Mouse (Mus musculus) forebrain, postnatal 0 days (tissue): ENCODE results near the gene Mrps23. TPM values are rescaled to one million over a fixed set of nuclear protein-coding genes. Genes with fewer than 3 reads are reported as not detected.

Experiments
- ATAC-seq: fragments of 200-750 bp; cut with Nextera tagmentation; 2 replicates; pipeline ENCODE4 v1.8.0; 2017; ENCODE audit warnings: mild to moderate bottlenecking, moderate library complexity
- DNase-seq: peaks from one replicate; pipeline ENCODE4 v3.0.0-alpha.2; 2015
- H3K27ac ChIP-seq: fragments of 300-500 bp; sonication (generic); 2 replicates; pipeline ENCODE4 v1.5.1; 2014; ENCODE audit warnings: low read depth, mild to moderate bottlenecking, antibody characterized with exemption, low read length, moderate library complexity, mixed read lengths
- H3K27me3 ChIP-seq: fragments of 300-500 bp; sonication (generic); 2 replicates; pipeline ENCODE4 v1.6.1; 2014; ENCODE audit warnings: mild to moderate bottlenecking, low read length, mixed read lengths; ENCODE audit not compliant: insufficient read depth
- H3K36me3 ChIP-seq: fragments of 300-500 bp; sonication (generic); 2 replicates; pipeline ENCODE4 v1.6.1; 2014; ENCODE audit warnings: mild to moderate bottlenecking, moderate library complexity; ENCODE audit not compliant: insufficient read depth
- H3K4me1 ChIP-seq: fragments of 300-500 bp; sonication (generic); 2 replicates; pipeline ENCODE4 v1.6.1; 2014; ENCODE audit warnings: antibody characterized with exemption; ENCODE audit not compliant: insufficient read depth
- H3K4me2 ChIP-seq: fragments of 300-500 bp; sonication (generic); 2 replicates; pipeline ENCODE4 v1.6.1; 2014; ENCODE audit warnings: low read depth, mild to moderate bottlenecking, moderate library complexity
- H3K4me3 ChIP-seq: fragments of 300-500 bp; sonication (generic); 2 replicates; pipeline ENCODE4 v1.5.1; 2014; ENCODE audit warnings: low read depth, low read length, mixed read lengths
- H3K9ac ChIP-seq: fragments of 300-500 bp; sonication (generic); 2 replicates; pipeline ENCODE4 v1.6.1; 2014; ENCODE audit warnings: mild to moderate bottlenecking
- H3K9me3 ChIP-seq: fragments of 300-500 bp; sonication (generic); 2 replicates; pipeline ENCODE4 v1.6.1; 2016; ENCODE audit warnings: low read length
- CTCF ChIP-seq: sonication (generic); IDR thresholded peaks from 2 replicates; pipeline ENCODE4 v1.5.1; 2016; ENCODE audit warnings: antibody characterized with exemption, control low read depth, low read depth
- WGBS: fragments of 180-500 bp; shearing (Covaris S2); extraction: QIAGEN DNeasy Blood & Tissue Kit; methylation state at CpG from one replicate; pipeline ENCODE4 v1.1.7; 2014; 5-methylcytosine and 5-hydroxymethylcytosine counted together
- polyA plus RNA-seq: library from polyadenylated mRNA; unstranded; fragments of >200 nt; fragmentation: Nextera tagmentation; extraction: Ambion mirVana; gene quantifications from 2 replicates; pipeline ENCODE4 v1.2.1, GENCODE M21; 2015
- total RNA-seq: library from RNA; depleted of rRNA; stranded (reverse); fragments of >200 nt; gene quantifications from 2 replicates; pipeline ENCODE4 v1.2.3, GENCODE M21; 2014

The Mrps23 gene
- total and polyA plus RNA-seq, 2 experiments from 2014 or later: 57.5 to 71.5 TPM

DNA sequence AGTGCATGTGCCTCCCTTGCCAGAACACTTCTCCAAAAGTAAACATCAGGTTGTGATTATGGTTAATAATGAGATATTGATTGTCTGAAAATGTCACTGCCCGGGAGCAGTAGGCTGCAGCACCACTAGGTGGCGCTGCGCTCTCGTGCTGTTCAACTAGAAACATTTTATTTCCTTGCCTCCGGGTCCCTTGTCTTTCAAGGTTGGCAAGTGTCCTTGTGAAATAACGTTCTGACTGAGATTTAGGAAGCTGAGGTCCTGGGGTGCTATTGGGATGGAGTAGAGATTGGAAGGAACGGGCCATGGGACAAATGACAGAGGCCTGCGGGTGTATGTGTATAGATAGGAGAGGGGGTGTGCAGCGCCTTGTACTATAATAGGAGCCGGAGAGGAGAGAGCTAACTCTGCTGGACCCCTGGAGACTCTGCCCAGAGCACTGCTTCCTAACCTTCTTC lies 12.1 kb downstream of the Mrps23 start:
- no peak overlapping the region for H3K9ac ChIP-seq
- no peak overlapping the region for H3K27ac ChIP-seq
- H3K9me3 ChIP-seq: no peaks in the 10 kb centered on the region
- H3K4me3 ChIP-seq: no peak overlapping the region
- DNase-seq (peak; percentile 88), ATAC-seq (peak; percentile 47; the same call in 1 of the 2 replicates)
- 12% methylated on average over 10 of the region's 10 CpGs for WGBS
- H3K36me3 ChIP-seq: peaks cover 13% of the 10 kb centered on the region
- H3K4me2 ChIP-seq: peak overlapping the region; percentile 25
- H3K4me1 ChIP-seq: no peaks in the 10 kb centered on the region
- TF ChIP-seq CTCF: peak; percentile 99
- H3K27me3 ChIP-seq: no peaks in the 10 kb centered on the region

- no peak for TF ChIP-seq CTCF
- Histone ChIP-seq H3K4me3 (no peak overlapping the region), H3K27ac (no peak overlapping the region), H3K4me1 (no peaks in the 10 kb centered on the region), H3K9ac (no peak overlapping the region), H3K9me3 (no peaks in the 10 kb centered on the region), H3K4me2 (no peak overlapping the region), H3K36me3 (no peaks in the 10 kb centered on the region), H3K27me3 (no peaks in the 10 kb centered on the region)
- ATAC-seq (no peak), DNase-seq (no peak)
- WGBS: 83% methylated on average over 6 of the region's 6 CpGs
Observed at GRCm38 (mm10) chr11:88218155-88218554, 14.0 kb downstream of the Mrps23 start.

- H3K4me1 ChIP-seq: no peaks in the 10 kb centered on the region
- no peak overlapping the region for H3K27ac ChIP-seq
- ATAC-seq (no peak), DNase-seq (no peak)
- H3K9me3 ChIP-seq: no peaks in the 10 kb centered on the region
- 79% methylated on average over 7 of the region's 7 CpGs for WGBS
- H3K4me2 ChIP-seq: no peak overlapping the region
- no peak overlapping the region for H3K9ac ChIP-seq
- no peaks in the 10 kb centered on the region for H3K27me3 ChIP-seq
- no peak overlapping the region for H3K4me3 ChIP-seq
- no peaks in the 10 kb centered on the region for H3K36me3 ChIP-seq
- no peak for TF ChIP-seq CTCF
Observed at GRCm38 (mm10) chr11:88218586-88218985, 14.4 kb downstream of the Mrps23 start.

DNA sequence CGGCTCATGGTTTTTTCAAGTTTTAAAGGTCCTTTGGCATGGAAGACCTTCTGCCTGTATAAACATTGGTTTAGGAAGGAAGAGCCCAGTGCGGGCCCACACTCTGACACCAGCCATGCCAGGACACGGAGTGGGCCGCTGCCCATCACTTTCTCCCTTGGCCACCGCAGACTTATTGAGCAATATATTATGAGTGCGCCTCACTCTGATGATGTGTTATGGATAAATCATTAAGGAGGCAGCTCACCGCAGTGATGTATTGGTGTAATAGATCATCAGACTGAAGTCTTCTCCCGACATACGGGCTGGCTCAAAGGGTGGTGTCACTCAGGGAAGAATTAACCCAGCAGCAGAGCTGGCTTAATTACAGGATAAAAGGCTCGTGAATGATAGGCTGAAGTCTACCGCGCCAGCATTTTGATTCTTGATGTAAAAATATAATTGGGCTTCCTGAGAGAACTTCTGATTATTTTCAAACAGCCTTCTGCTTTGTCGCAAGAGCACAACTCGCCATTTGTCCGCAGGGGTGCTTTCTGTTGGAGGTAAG lies 17.8 kb downstream of the Mrps23 start:
- ATAC-seq: no peak
- Histone ChIP-seq H3K9ac (no peak overlapping the region), H3K4me1 (no peaks in the 10 kb centered on the region), H3K4me2 (no peak overlapping the region), H3K9me3 (no peaks in the 10 kb centered on the region), H3K27me3 (no peaks in the 10 kb centered on the region), H3K4me3 (no peak overlapping the region), H3K27ac (no peak overlapping the region), H3K36me3 (no peaks in the 10 kb centered on the region)
- no peak for DNase-seq
- 59% methylated on average over 15 of the region's 15 CpGs for WGBS
- no peak for TF ChIP-seq CTCF

DNA sequence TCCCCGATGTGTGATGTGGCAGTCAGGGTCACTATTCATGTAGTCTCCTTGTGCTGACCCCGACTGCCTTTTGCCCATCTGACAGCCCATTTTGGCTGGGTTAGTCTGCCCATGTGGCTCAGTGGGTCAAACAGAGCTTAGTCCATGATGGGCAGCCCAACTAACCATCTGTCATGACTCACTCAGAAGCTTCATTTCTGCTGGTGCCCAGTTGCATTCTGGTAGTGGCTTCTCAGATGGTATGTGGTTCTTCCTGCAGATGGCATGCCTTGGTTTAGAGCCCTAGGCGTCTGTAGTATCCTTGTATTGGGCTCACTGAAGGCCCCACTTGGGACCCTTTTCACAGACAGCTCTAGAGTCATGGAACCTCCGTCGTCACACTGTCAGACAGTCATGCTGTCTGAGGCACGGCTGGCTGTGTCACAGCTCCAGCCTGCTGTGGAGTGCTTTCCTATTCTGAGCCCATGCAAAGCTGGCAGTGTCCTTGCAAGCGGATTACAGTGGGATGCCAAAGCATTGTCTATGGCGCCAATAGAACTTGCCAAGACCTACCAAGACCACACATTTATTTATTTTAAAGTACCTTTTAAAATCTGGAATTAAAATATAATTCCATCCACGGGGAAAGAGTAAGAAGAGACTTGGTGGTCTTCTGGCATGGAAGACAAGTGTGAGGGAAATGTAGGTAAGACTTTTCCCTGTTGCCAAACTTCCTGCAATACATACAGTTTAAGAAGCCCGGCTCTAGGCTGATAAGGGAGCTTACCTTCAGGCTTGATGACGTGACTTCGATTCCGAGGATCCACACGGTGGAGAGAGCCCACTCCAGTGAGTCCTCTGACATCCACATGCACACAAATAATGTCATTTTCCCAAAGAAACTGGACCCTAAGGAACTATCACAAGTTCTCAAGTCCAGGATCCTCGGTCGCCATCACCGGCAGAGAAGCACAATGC lies 23.1 kb downstream of the Mrps23 start:
- no peak for ATAC-seq
- H3K4me1 ChIP-seq: no peaks in the 10 kb centered on the region
- H3K9me3 ChIP-seq: no peaks in the 10 kb centered on the region
- no peak overlapping the region for H3K4me3 ChIP-seq
- H3K27ac ChIP-seq: no peak overlapping the region
- no peak for DNase-seq
- WGBS: 85% methylated on average over 17 of the region's 17 CpGs
- no peak overlapping the region for H3K4me2 ChIP-seq
- no peaks in the 10 kb centered on the region for H3K36me3 ChIP-seq
- no peak overlapping the region for H3K9ac ChIP-seq
- no peak for TF ChIP-seq CTCF
- H3K27me3 ChIP-seq: no peaks in the 10 kb centered on the region

DNA sequence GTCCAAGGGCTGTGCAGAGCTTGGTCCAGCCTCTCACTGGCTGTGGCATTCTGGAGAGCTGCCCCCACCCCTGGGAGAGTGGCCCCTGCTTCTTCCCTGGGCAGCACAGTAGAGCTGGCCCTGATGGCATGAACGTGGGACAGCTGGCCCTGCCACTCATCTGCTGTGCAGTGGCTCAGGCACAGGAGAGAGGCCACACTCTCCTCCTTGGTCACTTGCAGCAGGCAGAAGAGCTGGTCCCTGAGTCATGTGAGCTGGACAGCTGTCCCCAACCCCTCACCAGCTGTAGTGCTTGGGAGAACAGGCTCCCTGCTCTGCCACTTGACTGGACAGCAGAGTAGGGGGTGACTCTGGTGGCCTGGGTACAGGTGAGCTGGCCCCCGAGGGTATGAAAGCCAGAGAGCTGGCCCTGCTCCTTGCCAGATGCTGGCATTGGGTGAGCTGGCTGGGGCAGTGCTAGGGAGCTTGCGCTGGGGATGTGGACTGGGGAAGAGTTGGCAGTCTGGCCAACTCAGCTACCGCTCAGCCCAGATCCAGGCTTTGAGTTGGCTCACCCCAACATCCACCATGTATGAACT lies 27.1 kb downstream of the Mrps23 start:
- no peaks in the 10 kb centered on the region for H3K9me3 ChIP-seq
- DNase-seq: no peak
- no peak overlapping the region for H3K4me3 ChIP-seq
- no peak overlapping the region for H3K4me2 ChIP-seq
- no peak overlapping the region for H3K27ac ChIP-seq
- no peak overlapping the region for H3K9ac ChIP-seq
- 80% methylated on average over 4 of the region's 4 CpGs for WGBS
- H3K27me3 ChIP-seq: no peaks in the 10 kb centered on the region
- H3K36me3 ChIP-seq: no peaks in the 10 kb centered on the region
- no peak for TF ChIP-seq CTCF
- ATAC-seq: no peak
- peaks cover 6% of the 10 kb centered on the region; the same call in 1 of the 2 replicates for H3K4me1 ChIP-seq
